Mouse (Mus musculus): ENCODE measurements around the gene Metap1d. TPM values are rescaled to one million over a fixed set of nuclear protein-coding genes. Genes with fewer than 3 reads are reported as not detected.

Metap1d gene
- polyA plus RNA-seq, 1 experiment from 2014 or later: 34.3 TPM

GRCm38 (mm10) chr2:71542816-71543301 lies 89.8 kb downstream of the Metap1d start:
- H3K36me3 ChIP-seq: no peaks in the 10 kb centered on the region
- H3K27me3 ChIP-seq (replicated peaks): peaks cover 91% of the 10 kb centered on the region
- no peak for ATAC-seq (ENCODE audit: low FRiP score, low read depth)
- H3K4me3 ChIP-seq: no peak overlapping the region
- no peak overlapping the region for H3K27ac ChIP-seq
- no peaks in the 10 kb centered on the region for H3K9me3 ChIP-seq
- peak overlapping the region; percentile 33; the same call in 1 of the 2 replicates for H3K4me2 ChIP-seq (replicated peaks)
- H3K4me1 ChIP-seq: peaks cover 35% of the 10 kb centered on the region
- no peak overlapping the region for H3K9ac ChIP-seq
- WGBS: under 1% methylated on average over 29 of the region's 30 CpGs

- Histone ChIP-seq H3K36me3 (no peaks in the 10 kb centered on the region), H3K9me3 (no peaks in the 10 kb centered on the region), H3K9ac (no peak overlapping the region), H3K4me1 (peaks cover 35% of the 10 kb centered on the region), H3K4me3 (no peak overlapping the region), H3K27me3 (replicated peaks) (peaks cover 90% of the 10 kb centered on the region), H3K4me2 (replicated peaks) (no peak overlapping the region), H3K27ac (no peak overlapping the region)
- WGBS: 2% methylated on average over 9 of the region's 9 CpGs
- ATAC-seq (ENCODE audit: low FRiP score, low read depth): no peak
These were observed 90.5 kb downstream of the Metap1d start for GRCm38 (mm10) chr2:71543531-71543930.

GRCm38 (mm10) chr2:71543948-71544347 lies 90.9 kb downstream of the Metap1d start:
- H3K9me3 ChIP-seq: no peaks in the 10 kb centered on the region
- no peaks in the 10 kb centered on the region for H3K36me3 ChIP-seq
- no peak for ATAC-seq (ENCODE audit: low FRiP score, low read depth)
- 0 out of 2 replicates have a peak overlapping the region, but pooled peaks have one; percentile 5 for H3K4me3 ChIP-seq
- peak overlapping the region; percentile 98 for H3K4me2 ChIP-seq (replicated peaks)
- H3K27ac ChIP-seq: no peak overlapping the region
- WGBS: 2% methylated on average over 20 of the region's 20 CpGs
- H3K4me1 ChIP-seq: peaks cover 35% of the 10 kb centered on the region
- peaks cover 90% of the 10 kb centered on the region for H3K27me3 ChIP-seq (replicated peaks)
- H3K9ac ChIP-seq: no peak overlapping the region

- Histone ChIP-seq H3K9me3 (no peaks in the 10 kb centered on the region), H3K4me3 (0 out of 2 replicates have a peak overlapping the region, but pooled peaks have one; percentile 5), H3K9ac (no peak overlapping the region), H3K27me3 (replicated peaks) (peaks cover 90% of the 10 kb centered on the region), H3K27ac (no peak overlapping the region), H3K36me3 (no peaks in the 10 kb centered on the region), H3K4me1 (peaks cover 35% of the 10 kb centered on the region), H3K4me2 (replicated peaks) (peak overlapping the region; percentile 98)
- WGBS: 1% methylated on average over 61 of the region's 61 CpGs
- ATAC-seq (ENCODE audit: low FRiP score, low read depth): no peak
These were observed 91.6 kb downstream of the Metap1d start for GRCm38 (mm10) chr2:71544391-71545285.

GRCm38 (mm10) chr2:71545401-71545881 lies 92.4 kb downstream of the Metap1d start:
- peak overlapping the region; percentile 13 for H3K9ac ChIP-seq
- under 1% methylated on average over 32 of the region's 32 CpGs for WGBS

GRCm38 (mm10) chr2:71545882-71546639 lies 93.0 kb downstream of the Metap1d start:
- Histone ChIP-seq H3K4me1 (peaks cover 33% of the 10 kb centered on the region), H3K4me3 (peak overlapping the region; percentile 47), H3K9ac (peak overlapping the region; percentile 13), H3K4me2 (replicated peaks) (peak overlapping the region; percentile 98), H3K27me3 (replicated peaks) (peaks cover 89% of the 10 kb centered on the region), H3K27ac (no peak overlapping the region), H3K36me3 (no peaks in the 10 kb centered on the region), H3K9me3 (no peaks in the 10 kb centered on the region)
- peak; percentile 61 for ATAC-seq (ENCODE audit: low FRiP score, low read depth)
- under 1% methylated on average over 56 of the region's 59 CpGs for WGBS

More at GRCm38 (mm10) chr2:71545401-71545881, 92.4 kb downstream of the Metap1d start:
- H3K27ac ChIP-seq: no peak overlapping the region
- peaks cover 90% of the 10 kb centered on the region for H3K27me3 ChIP-seq (replicated peaks)
- peak overlapping the region; percentile 98 for H3K4me2 ChIP-seq (replicated peaks)
- ATAC-seq (ENCODE audit: low FRiP score, low read depth): no peak
- no peaks in the 10 kb centered on the region for H3K36me3 ChIP-seq
- H3K4me3 ChIP-seq: peak overlapping the region; percentile 47
- H3K9me3 ChIP-seq: no peaks in the 10 kb centered on the region
- peaks cover 35% of the 10 kb centered on the region for H3K4me1 ChIP-seq

- Histone ChIP-seq H3K27ac (no peak within 1 kb of the TSS), H3K4me2 (replicated peaks) (peak within 1 kb of the TSS; percentile 98), H3K36me3 (no peaks in the 10 kb centered on the region), H3K4me1 (peaks cover 32% of the 10 kb centered on the region), H3K9ac (peak within 1 kb of the TSS; percentile 13), H3K4me3 (peak within 1 kb of the TSS; percentile 47), H3K9me3 (no peaks in the 10 kb centered on the region), H3K27me3 (replicated peaks) (peaks cover 89% of the 10 kb centered on the region)
- peak; percentile 74 for ATAC-seq (ENCODE audit: low FRiP score, low read depth)
- under 1% methylated on average over 37 of the region's 37 CpGs for WGBS
These were observed 93.6 kb downstream of the Metap1d start, which contains the start of gene Dlx2 for GRCm38 (mm10) chr2:71546640-71547071. TSS of gene Dlx2 (minus strand) at chr2:71546754.

- under 1% methylated on average over 8 of the region's 8 CpGs for WGBS
- H3K4me2 ChIP-seq (replicated peaks): no peak overlapping the region
- H3K36me3 ChIP-seq: no peaks in the 10 kb centered on the region
- no peak for ATAC-seq (ENCODE audit: low FRiP score, low read depth)
- peaks cover 35% of the 10 kb centered on the region for H3K4me1 ChIP-seq
- H3K9me3 ChIP-seq: no peaks in the 10 kb centered on the region
- H3K27me3 ChIP-seq (replicated peaks): peaks cover 89% of the 10 kb centered on the region
- no peak overlapping the region for H3K27ac ChIP-seq
- H3K9ac ChIP-seq: no peak overlapping the region
- no peak overlapping the region for H3K4me3 ChIP-seq
These were observed 94.8 kb downstream of the Metap1d start for GRCm38 (mm10) chr2:71547829-71548228.

- Histone ChIP-seq H3K9ac (no peak overlapping the region), H3K4me1 (peaks cover 22% of the 10 kb centered on the region), H3K4me3 (no peak overlapping the region), H3K9me3 (no peaks in the 10 kb centered on the region), H3K27ac (no peak overlapping the region), H3K4me2 (replicated peaks) (no peak overlapping the region), H3K27me3 (replicated peaks) (peaks cover 80% of the 10 kb centered on the region), H3K36me3 (no peaks in the 10 kb centered on the region)
- ATAC-seq (ENCODE audit: low FRiP score, low read depth): no peak
- 19% methylated on average over 3 of the region's 3 CpGs for WGBS
These were observed 97.3 kb downstream of the Metap1d start for GRCm38 (mm10) chr2:71550330-71550729.

GRCm38 (mm10) chr2:71551704-71552103 lies 98.6 kb downstream of the Metap1d start:
- H3K9ac ChIP-seq: no peak overlapping the region
- ATAC-seq (ENCODE audit: low FRiP score, low read depth): no peak
- H3K4me1 ChIP-seq: peaks cover 10% of the 10 kb centered on the region
- 3% methylated on average over 18 of the region's 18 CpGs for WGBS
- peak overlapping the region; percentile 27 for H3K4me2 ChIP-seq (replicated peaks)
- H3K36me3 ChIP-seq: no peaks in the 10 kb centered on the region
- no peak overlapping the region for H3K27ac ChIP-seq
- peaks cover 67% of the 10 kb centered on the region for H3K27me3 ChIP-seq (replicated peaks)
- H3K4me3 ChIP-seq: no peak overlapping the region
- no peaks in the 10 kb centered on the region for H3K9me3 ChIP-seq

GRCm38 (mm10) chr2:71556071-71556470 lies 103.0 kb downstream of the Metap1d start:
- no peak overlapping the region for H3K27ac ChIP-seq
- no peaks in the 10 kb centered on the region for H3K36me3 ChIP-seq
- 71% methylated on average over 5 of the region's 5 CpGs for WGBS
- H3K4me1 ChIP-seq: peaks cover 10% of the 10 kb centered on the region
- 0 out of 2 replicates have a peak, but pooled peaks cover 4% of the 10 kb centered on the region for H3K9me3 ChIP-seq
- peaks cover 33% of the 10 kb centered on the region for H3K27me3 ChIP-seq (replicated peaks)
- no peak overlapping the region for H3K4me2 ChIP-seq (replicated peaks)
- ATAC-seq (ENCODE audit: low FRiP score, low read depth): no peak
- H3K9ac ChIP-seq: no peak overlapping the region
- H3K4me3 ChIP-seq: no peak overlapping the region

GRCm38 (mm10) chr2:71566466-71566865 lies 113.4 kb downstream of the Metap1d start:
- ATAC-seq (ENCODE audit: low FRiP score, low read depth): no peak
- 78% methylated on average over 9 of the region's 9 CpGs for WGBS
- Histone ChIP-seq H3K27me3 (replicated peaks) (no peaks in the 10 kb centered on the region), H3K36me3 (no peaks in the 10 kb centered on the region), H3K9me3 (no peaks in the 10 kb centered on the region), H3K4me3 (no peak overlapping the region), H3K4me2 (replicated peaks) (no peak overlapping the region), H3K27ac (no peak overlapping the region), H3K9ac (no peak overlapping the region), H3K4me1 (no peaks in the 10 kb centered on the region)

Data from neural tube, embryonic 12.5 days (tissue).